Mouse (Mus musculus): ENCODE data around the gene Ica1l.
"Not testable (repeated sequence)": the region's sequence is repeated elsewhere in the genome, so short reads cannot be mapped to it uniquely, and the experiment has no call there.

DNA sequence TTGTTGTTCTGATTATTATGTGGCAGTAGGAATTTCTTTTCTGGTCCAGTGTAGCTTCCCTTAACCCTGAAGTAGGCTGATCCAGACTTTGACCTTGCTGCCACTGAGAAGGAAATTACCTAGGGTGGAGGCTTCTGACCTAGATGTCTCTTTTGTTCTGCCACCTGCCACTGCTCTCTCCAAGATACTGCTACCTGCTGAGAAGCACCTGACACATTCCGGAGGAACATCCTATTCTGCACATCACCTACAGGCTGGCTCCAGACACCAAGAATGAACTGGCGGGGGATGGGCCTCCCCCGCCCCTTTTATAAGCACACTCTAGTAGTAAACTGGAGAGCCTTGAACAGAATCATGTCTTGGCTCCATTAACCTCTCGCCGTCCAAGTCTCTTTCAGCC, 4.5 kb upstream of the Ica1l start:
- not testable (repeated sequence) for TF ChIP-seq CTCF, POLR2A (IDR thresholded peaks at IDR 0.05; ENCODE audit: insufficient read depth, low read depth, low read length)
